ENCODE assay signal across 19 mouse cellular contexts in the genomic region with DNA sequence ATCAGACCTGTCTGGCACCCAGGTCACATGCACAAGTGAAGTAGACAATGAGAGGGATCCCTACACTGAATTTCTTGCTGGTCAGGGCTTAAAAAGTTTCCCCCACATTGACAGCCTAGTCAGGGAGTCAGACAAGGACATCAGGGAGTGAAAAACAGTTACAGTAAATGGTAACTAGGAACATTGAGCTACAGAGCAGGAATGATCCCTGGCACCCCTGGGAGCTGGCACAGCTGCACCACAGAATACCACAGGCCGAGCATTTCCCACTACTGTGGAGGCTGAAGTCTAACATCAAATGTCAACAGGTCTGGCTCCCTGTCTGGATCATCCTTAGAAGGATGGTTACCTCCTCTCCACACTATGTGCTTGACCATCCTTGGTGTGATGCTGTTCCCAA.
"Had no signal": no experiment of that assay in that cellular context is flagged by ENCODE, and none has a peak within 500 bp of the region (broad histone marks: within the 10 kb centered on the region; RNA-seq: fewer than 3 reads in every experiment).

No protein-coding gene starts in this region.

- ATAC-seq: midbrain, embryonic 16.5 days had no signal

- DNase-seq: lung, adult 18-20 months; lung, embryonic 14.5 days; lung, postnatal 10 days; lung, postnatal 4 days; midbrain, embryonic 14.5 days; retina, postnatal 1 day; right cerebral cortex, adult 18-20 months; right cerebral cortex, postnatal 25 days; right cerebral cortex, postnatal 4 days; spleen, adult 18-20 months; thymus, adult 18-20 months; thymus, postnatal 14 days; thymus, postnatal 36 days had no signal

- H3K27ac ChIP-seq: midbrain, embryonic 10.5 days; midbrain, embryonic 12.5 days; neural tube, embryonic 13.5 days; neural tube, embryonic 15.5 days had no signal

- H3K4me3 ChIP-seq: midbrain, embryonic 10.5 days; midbrain, embryonic 12.5 days; myocyte; neural tube, embryonic 13.5 days; neural tube, embryonic 15.5 days had no signal

- H3K9me3 ChIP-seq: midbrain, embryonic 10.5 days; midbrain, embryonic 12.5 days; neural tube, embryonic 13.5 days; neural tube, embryonic 15.5 days had no signal

- H3K36me3 ChIP-seq: midbrain, embryonic 10.5 days; midbrain, embryonic 12.5 days; neural tube, embryonic 13.5 days; neural tube, embryonic 15.5 days had no signal

- H3K4me1 ChIP-seq: midbrain, embryonic 12.5 days; neural tube, embryonic 13.5 days; neural tube, embryonic 15.5 days had no signal

- H3K9ac ChIP-seq: lung, embryonic 14.5 days; midbrain, embryonic 12.5 days; neural tube, embryonic 13.5 days; neural tube, embryonic 15.5 days had no signal

- H3K27me3 ChIP-seq: midbrain, embryonic 12.5 days; neural tube, embryonic 13.5 days; neural tube, embryonic 15.5 days had no signal

- H3K4me2 ChIP-seq: lung, embryonic 14.5 days; midbrain, embryonic 12.5 days; neural tube, embryonic 13.5 days; neural tube, embryonic 15.5 days had no signal
